Mouse (Mus musculus) liver, embryonic 16.5 days (tissue): ENCODE measurements around the gene Nlrc4. TPM values are rescaled to one million over a fixed set of nuclear protein-coding genes. Genes with fewer than 3 reads are reported as not detected.

Experiments used
- ATAC-seq: fragments of 200-750 bp; cut with Nextera tagmentation; 2 replicates; pipeline ENCODE4 v1.8.0; 2017; ENCODE audit warnings: low read depth, mild to moderate bottlenecking, moderate number of reproducible peaks, moderate library complexity
- H3K27ac ChIP-seq: fragments of 300-500 bp; sonication (generic); 2 replicates; pipeline ENCODE4 v1.5.1; 2014; ENCODE audit warnings: mild to moderate bottlenecking, low read length
- H3K27me3 ChIP-seq: fragments of 300-500 bp; sonication (generic); 2 replicates; pipeline ENCODE4 v1.6.1; 2014; ENCODE audit warnings: low read depth, low read length, mixed read lengths; ENCODE audit not compliant: control insufficient read depth, insufficient read depth
- H3K36me3 ChIP-seq: fragments of 300-500 bp; sonication (generic); 2 replicates; pipeline ENCODE4 v1.6.1; 2014; ENCODE audit warnings: mild to moderate bottlenecking; ENCODE audit not compliant: control insufficient read depth, insufficient read depth
- H3K4me1 ChIP-seq: fragments of 300-500 bp; sonication (generic); 2 replicates; pipeline ENCODE4 v1.6.1; 2014; ENCODE audit warnings: low read depth, low read length, mixed read lengths; ENCODE audit not compliant: control insufficient read depth
- H3K4me2 ChIP-seq: fragments of 300-500 bp; sonication (generic); 2 replicates; pipeline ENCODE4 v1.6.1; 2014; ENCODE audit warnings: low read depth, low read length, mixed read lengths
- H3K4me3 ChIP-seq: fragments of 300-500 bp; sonication (generic); 2 replicates; pipeline ENCODE4 v1.5.1; 2014; ENCODE audit warnings: low read depth, mild to moderate bottlenecking, low read length
- H3K9ac ChIP-seq: fragments of 300-500 bp; sonication (generic); 2 replicates; pipeline ENCODE4 v1.6.1; 2014; ENCODE audit warnings: low read depth, low read length
- H3K9me3 ChIP-seq: fragments of 300-500 bp; sonication (generic); replicated peaks from 2 replicates; pipeline ENCODE4 v1.6.1; 2016; ENCODE audit warnings: low read length; ENCODE audit not compliant: control insufficient read depth
- WGBS: fragments of 180-500 bp; shearing (Covaris S2); extraction: QIAGEN DNeasy Blood & Tissue Kit; methylation state at CpG from one replicate; pipeline ENCODE4 v1.1.7; 2014; ENCODE audit not compliant: insufficient replicate concordance; 5-methylcytosine and 5-hydroxymethylcytosine counted together
- polyA plus RNA-seq: library from polyadenylated mRNA; unstranded; fragments of >200 nt; fragmentation: Nextera tagmentation; extraction: Ambion mirVana; gene quantifications from 2 replicates; pipeline ENCODE4 v1.2.1, GENCODE M21; 2015

Nlrc4 gene
- polyA plus RNA-seq, 1 experiment from 2014 or later = 0.44 TPM

DNA sequence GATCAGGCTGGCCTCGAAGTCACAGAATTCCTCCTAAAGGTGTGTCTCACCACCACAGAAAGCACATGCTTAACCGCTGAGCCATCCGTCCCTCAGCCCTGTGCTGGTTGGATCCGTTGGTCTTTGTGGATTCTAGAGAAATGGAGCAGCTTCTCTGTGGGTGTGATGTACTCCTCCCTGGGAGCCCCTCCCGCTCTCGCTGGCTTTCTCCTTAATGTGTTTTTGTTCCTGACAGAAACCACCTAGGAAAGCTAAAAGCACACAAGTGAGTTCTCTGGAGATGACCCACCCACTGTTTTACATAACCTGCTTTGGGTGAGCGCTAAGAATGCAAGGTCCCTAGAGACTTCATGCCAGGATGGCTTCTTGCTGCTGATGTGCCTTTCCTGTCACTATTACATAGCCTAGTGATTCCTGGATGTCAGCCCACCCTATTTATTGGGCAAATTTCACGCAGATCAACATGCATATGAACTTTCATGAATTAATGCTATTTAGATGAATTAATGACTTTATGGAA lies 42.0 kb downstream of the Nlrc4 start:
- ATAC-seq = no peak
- Histone ChIP-seq H3K9ac (no peak overlapping the region), H3K4me3 (no peak overlapping the region), H3K27ac (no peak overlapping the region), H3K9me3 (no peaks in the 10 kb centered on the region), H3K27me3 (no peaks in the 10 kb centered on the region), H3K36me3 (peaks cover 14% of the 10 kb centered on the region), H3K4me1 (no peaks in the 10 kb centered on the region), H3K4me2 (no peak overlapping the region)
- 84% methylated on average over 8 of the region's 8 CpGs for WGBS

DNA sequence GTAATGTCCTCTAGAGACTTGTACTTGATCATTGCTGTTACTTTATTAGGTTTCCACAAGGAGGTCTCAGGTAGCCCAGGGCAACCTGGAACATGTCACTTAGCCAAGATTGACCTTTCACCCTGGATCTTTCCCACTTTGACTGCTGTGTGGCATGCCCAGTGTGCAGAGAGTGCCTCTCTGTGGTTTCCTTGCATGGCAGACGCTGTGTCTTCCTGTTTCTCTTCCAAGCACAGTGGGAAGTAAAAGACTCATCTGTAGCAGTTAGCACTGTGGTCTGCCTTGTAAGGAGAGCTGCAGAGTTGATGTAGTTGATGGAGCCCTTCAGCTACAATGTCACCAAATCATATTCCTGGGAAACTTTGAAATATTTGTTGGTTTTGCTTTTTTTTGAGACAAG lies 44.3 kb downstream of the Nlrc4 start:
- 38% methylated on average over 1 of the region's 1 CpGs for WGBS
- Histone ChIP-seq H3K27ac (no peak overlapping the region), H3K27me3 (no peaks in the 10 kb centered on the region), H3K4me3 (no peak overlapping the region), H3K9me3 (no peaks in the 10 kb centered on the region), H3K4me2 (no peak overlapping the region), H3K36me3 (peaks cover 12% of the 10 kb centered on the region), H3K9ac (no peak overlapping the region), H3K4me1 (no peaks in the 10 kb centered on the region)
- ATAC-seq = no peak

DNA sequence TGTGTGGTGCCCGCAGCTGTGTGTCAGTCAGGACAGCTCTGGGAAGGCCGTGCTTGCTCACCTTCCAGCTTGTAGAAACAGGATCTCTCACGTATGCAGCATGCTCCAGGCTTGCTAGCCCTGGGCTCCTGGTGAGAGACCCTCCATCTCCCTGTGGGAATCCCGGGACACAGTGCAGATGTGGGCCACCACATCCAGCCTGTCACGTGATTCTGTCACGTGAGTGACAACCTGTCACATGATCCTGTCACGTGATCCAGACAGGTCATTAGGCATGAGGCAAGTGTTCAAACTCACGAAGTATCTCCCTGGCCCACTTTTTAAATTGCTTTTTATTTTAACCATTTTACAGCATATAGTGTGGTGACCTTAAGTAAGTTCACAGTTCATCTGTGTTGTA lies 45.6 kb downstream of the Nlrc4 start:
- Histone ChIP-seq H3K4me3 (no peak overlapping the region), H3K4me1 (no peaks in the 10 kb centered on the region), H3K36me3 (peaks cover 10% of the 10 kb centered on the region), H3K4me2 (no peak overlapping the region), H3K27ac (no peak overlapping the region), H3K27me3 (no peaks in the 10 kb centered on the region), H3K9ac (no peak overlapping the region), H3K9me3 (no peaks in the 10 kb centered on the region)
- 83% methylated on average over 8 of the region's 8 CpGs for WGBS
- ATAC-seq = no peak

- H3K9ac ChIP-seq = no peak overlapping the region
- H3K27ac ChIP-seq = no peak overlapping the region
- no peak overlapping the region for H3K4me2 ChIP-seq
- no peak overlapping the region for H3K4me3 ChIP-seq
- H3K27me3 ChIP-seq = no peaks in the 10 kb centered on the region
- H3K9me3 ChIP-seq = no peaks in the 10 kb centered on the region
- H3K36me3 ChIP-seq = peaks cover 10% of the 10 kb centered on the region
- no peaks in the 10 kb centered on the region for H3K4me1 ChIP-seq
- ATAC-seq = no peak
- 63% methylated on average over 4 of the region's 4 CpGs for WGBS
Observed at GRCm38 (mm10) chr17:74409722-74410121, 49.2 kb downstream of the Nlrc4 start.

DNA sequence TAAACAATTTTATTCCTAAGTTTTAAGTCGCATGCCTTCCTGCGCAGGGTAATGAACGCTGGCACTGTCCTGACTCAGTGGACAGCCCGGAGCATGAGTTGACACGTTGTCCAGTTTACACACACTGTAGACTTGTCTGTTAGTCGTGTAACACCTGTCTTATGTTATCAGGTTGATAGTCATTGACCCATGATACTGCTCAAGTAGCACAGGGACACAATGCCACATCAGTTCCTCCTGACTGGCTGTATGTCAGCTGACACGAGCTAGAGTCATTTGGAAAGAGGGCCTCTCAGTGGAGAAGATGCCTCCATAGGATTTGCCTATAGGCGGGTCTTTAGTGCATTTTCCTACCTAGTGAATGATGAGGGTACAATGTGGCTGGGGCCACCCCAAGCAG lies 52.5 kb downstream of the Nlrc4 start:
- Histone ChIP-seq H3K4me2 (no peak overlapping the region), H3K27ac (no peak overlapping the region), H3K9ac (no peak overlapping the region), H3K4me3 (no peak overlapping the region), H3K9me3 (no peaks in the 10 kb centered on the region), H3K27me3 (no peaks in the 10 kb centered on the region), H3K36me3 (peaks cover 21% of the 10 kb centered on the region), H3K4me1 (no peaks in the 10 kb centered on the region)
- ATAC-seq = no peak
- 77% methylated on average over 8 of the region's 8 CpGs for WGBS

DNA sequence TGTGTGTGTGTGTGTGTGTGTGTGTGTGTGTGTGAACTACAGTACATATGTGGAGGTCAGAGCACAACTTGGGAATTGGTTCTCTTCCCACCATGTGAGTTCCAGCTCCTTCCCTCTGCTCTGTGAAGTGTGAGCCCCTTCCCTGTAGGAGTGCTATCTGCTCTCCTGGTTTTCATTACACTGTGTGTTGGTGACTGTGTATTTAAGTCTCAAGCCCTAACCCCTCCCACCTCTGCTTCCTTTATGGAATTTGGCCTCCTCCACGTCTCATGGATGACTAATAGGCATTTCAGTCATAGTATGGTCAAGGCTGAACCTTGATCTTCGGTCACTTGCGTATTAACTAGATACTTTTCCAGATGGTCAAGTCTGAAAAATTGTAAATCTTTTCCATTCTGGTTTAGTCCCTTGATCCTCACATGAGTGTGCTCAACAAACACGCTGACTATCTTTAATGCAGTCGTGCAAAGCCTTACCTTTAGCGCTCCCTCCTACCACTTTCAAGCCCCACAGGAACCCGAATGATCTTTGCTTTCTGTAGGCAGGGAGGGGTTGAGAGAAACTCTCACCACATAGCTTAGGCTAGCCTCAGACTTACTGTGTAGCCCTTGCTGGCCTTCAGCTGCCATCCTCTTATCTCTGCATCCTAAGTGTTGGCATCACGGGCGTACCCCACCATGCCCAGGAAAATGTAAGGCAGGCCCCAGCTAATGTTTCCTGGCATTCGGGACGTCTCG lies 56.3 kb downstream of the Nlrc4 start:
- no peak overlapping the region for H3K27ac ChIP-seq
- no peaks in the 10 kb centered on the region for H3K27me3 ChIP-seq
- no peak overlapping the region for H3K9ac ChIP-seq
- H3K9me3 ChIP-seq = no peaks in the 10 kb centered on the region
- no peaks in the 10 kb centered on the region for H3K4me1 ChIP-seq
- 82% methylated on average over 12 of the region's 12 CpGs for WGBS
- H3K4me3 ChIP-seq = no peak overlapping the region
- no peak for ATAC-seq
- H3K36me3 ChIP-seq = peaks cover 19% of the 10 kb centered on the region
- no peak overlapping the region for H3K4me2 ChIP-seq

GRCm38 (mm10) chr17:74397173-74397572 lies 61.8 kb downstream of the Nlrc4 start:
- Histone ChIP-seq H3K4me2 (no peak overlapping the region), H3K9ac (no peak overlapping the region), H3K4me1 (peaks cover 12% of the 10 kb centered on the region), H3K9me3 (no peaks in the 10 kb centered on the region), H3K36me3 (peaks cover 3% of the 10 kb centered on the region; the same call in 1 of the 2 replicates), H3K27ac (no peak overlapping the region), H3K27me3 (no peaks in the 10 kb centered on the region), H3K4me3 (no peak overlapping the region)
- ATAC-seq = no peak
- WGBS = 65% methylated on average over 2 of the region's 2 CpGs

DNA sequence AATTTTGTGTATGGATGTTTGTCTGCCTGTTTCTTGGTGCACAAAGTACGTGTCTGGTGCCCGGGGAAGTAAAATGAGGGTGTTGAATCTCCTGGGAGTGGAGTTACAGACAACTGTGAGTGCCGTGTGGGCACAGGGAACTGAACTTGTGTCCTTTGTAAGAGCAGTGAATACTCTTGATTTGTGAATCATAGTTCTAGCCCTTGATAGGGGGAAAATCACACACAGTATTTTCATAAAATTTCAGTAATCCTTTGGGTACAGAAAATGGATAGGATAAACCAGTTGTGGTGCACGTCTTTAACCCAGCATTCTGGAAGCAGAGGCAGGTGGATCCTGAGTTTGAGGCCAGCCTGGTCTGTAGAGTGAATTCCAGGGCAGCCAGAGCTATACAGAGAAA lies 62.2 kb downstream of the Nlrc4 start:
- 60% methylated on average over 4 of the region's 4 CpGs for WGBS

DNA sequence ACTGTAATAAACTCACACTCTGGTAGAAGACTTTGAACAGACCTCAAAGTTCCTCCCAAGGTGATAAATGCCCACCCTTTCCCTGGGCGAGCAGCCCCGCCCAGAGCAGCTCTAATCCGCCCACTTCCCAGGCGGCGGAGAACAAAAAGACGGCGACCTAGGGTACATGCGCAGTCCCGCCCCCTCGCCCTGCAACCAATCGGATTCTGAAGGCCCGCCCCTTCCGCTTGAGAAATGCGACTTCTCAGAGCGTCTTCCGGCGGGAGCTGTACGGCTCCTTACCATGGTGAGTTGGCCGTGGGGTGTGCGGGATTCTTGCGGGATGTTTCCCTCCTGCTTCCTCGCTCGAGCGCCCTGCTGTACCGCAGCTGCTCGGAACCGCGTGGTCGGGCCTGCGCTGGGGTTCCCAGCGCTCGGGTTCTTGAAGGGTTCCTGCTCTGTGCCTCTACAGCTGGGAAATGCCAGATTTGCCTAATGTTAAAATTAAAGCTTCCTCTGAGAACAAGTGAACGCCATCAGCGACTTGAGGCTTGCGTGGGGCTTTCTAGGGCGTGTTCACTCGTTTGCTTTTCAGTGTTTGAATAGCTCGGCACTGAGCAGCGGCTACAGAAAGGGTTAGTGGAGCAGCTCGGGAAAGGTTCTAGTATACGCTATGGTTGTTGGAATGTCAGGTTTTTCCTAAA lies 63.4 kb downstream of the Nlrc4 start, which contains the start of gene Slc30a6:
Gene Slc30a6 (plus strand): TSS at position 226 of the 683 bp plus-strand sequence.
- no peaks in the 10 kb centered on the region for H3K9me3 ChIP-seq
- peak within 1 kb of the TSS; percentile 97 for H3K4me3 ChIP-seq
- peak; percentile 99 for ATAC-seq
- H3K27ac ChIP-seq = peak within 1 kb of the TSS; percentile 93
- H3K4me2 ChIP-seq = peak within 1 kb of the TSS; percentile 91
- H3K27me3 ChIP-seq = no peaks in the 10 kb centered on the region
- H3K9ac ChIP-seq = peak within 1 kb of the TSS; percentile 93
- H3K36me3 ChIP-seq = no peaks in the 10 kb centered on the region
- WGBS = under 1% methylated on average over 41 of the region's 41 CpGs
- H3K4me1 ChIP-seq = peaks cover 12% of the 10 kb centered on the region

More for the DNA sequence above, 62.2 kb downstream of the Nlrc4 start:
- peaks cover 12% of the 10 kb centered on the region for H3K4me1 ChIP-seq
- H3K9me3 ChIP-seq = no peaks in the 10 kb centered on the region
- ATAC-seq = no peak
- peak overlapping the region; percentile 35; the same call in 1 of the 2 replicates for H3K9ac ChIP-seq
- H3K36me3 ChIP-seq = no peaks in the 10 kb centered on the region
- no peak overlapping the region for H3K27ac ChIP-seq
- peak overlapping the region; percentile 91 for H3K4me2 ChIP-seq
- no peaks in the 10 kb centered on the region for H3K27me3 ChIP-seq
- H3K4me3 ChIP-seq = peak overlapping the region; percentile 97
